Mouse (Mus musculus) heart, postnatal 0 days (tissue): ENCODE results near the gene Ppp2r1b. TPM values are rescaled to one million over a fixed set of nuclear protein-coding genes. Genes with fewer than 3 reads are reported as not detected.

ENCODE experiments used
- ATAC-seq: fragments of 200-750 bp; cut with Nextera tagmentation; 2 replicates; pipeline ENCODE4 v1.8.0; 2017; ENCODE audit warnings: low read depth, moderate number of reproducible peaks, moderate library complexity; ENCODE audit not compliant: insufficient read depth
- DNase-seq: peaks from one replicate; pipeline ENCODE4 v3.0.0-alpha.2; 2016; ENCODE audit warnings: low spot score
- H3K27ac ChIP-seq: fragments of 300-500 bp; sonication (generic); 2 replicates; pipeline ENCODE4 v1.5.1; 2014; ENCODE audit warnings: low read depth, mild to moderate bottlenecking
- H3K27me3 ChIP-seq: fragments of 300-500 bp; sonication (generic); 2 replicates; pipeline ENCODE4 v1.6.1; 2014; ENCODE audit warnings: low read length, mixed read lengths; ENCODE audit not compliant: control insufficient read depth, insufficient read depth
- H3K36me3 ChIP-seq: fragments of 300-500 bp; sonication (generic); replicated peaks from 2 replicates; pipeline ENCODE4 v1.6.1; 2014; ENCODE audit warnings: low read length, mixed read lengths; ENCODE audit not compliant: control insufficient read depth, insufficient read depth
- H3K4me1 ChIP-seq: fragments of 300-500 bp; sonication (generic); 2 replicates; pipeline ENCODE4 v1.6.1; 2014; ENCODE audit warnings: antibody characterized with exemption; ENCODE audit not compliant: control insufficient read depth, insufficient read depth
- H3K4me2 ChIP-seq: fragments of 300-500 bp; sonication (generic); 2 replicates; pipeline ENCODE4 v1.6.1; 2014; ENCODE audit warnings: low read depth, mild to moderate bottlenecking, low read length, moderate library complexity
- H3K4me3 ChIP-seq: fragments of 300-500 bp; sonication (generic); 2 replicates; pipeline ENCODE4 v1.5.1; 2014; ENCODE audit warnings: low read depth, low read length
- H3K9ac ChIP-seq: fragments of 300-500 bp; sonication (generic); replicated peaks from 2 replicates; pipeline ENCODE4 v1.6.1; 2014; ENCODE audit warnings: low read depth, low read length, mixed read lengths
- H3K9me3 ChIP-seq: fragments of 300-500 bp; sonication (generic); replicated peaks from 2 replicates; pipeline ENCODE4 v1.6.1; 2016; ENCODE audit warnings: low read length; ENCODE audit not compliant: control insufficient read depth
- CTCF ChIP-seq: IDR thresholded peaks from 2 replicates; pipeline ENCODE4 v1.5.1; 2016; ENCODE audit warnings: antibody characterized with exemption, control low read depth, low read depth
- EP300 ChIP-seq: IDR thresholded peaks from 2 replicates; pipeline ENCODE4 v1.6.1; 2016; ENCODE audit warnings: antibody characterized with exemption, low read depth
- WGBS: fragments of 180-500 bp; shearing (Covaris S2); extraction: QIAGEN DNeasy Blood & Tissue Kit; methylation state at CpG from one replicate; pipeline ENCODE4 v1.1.7; 2014; 5-methylcytosine and 5-hydroxymethylcytosine counted together
- polyA plus RNA-seq: library from polyadenylated mRNA; unstranded; fragments of >200 nt; fragmentation: Nextera tagmentation; extraction: Ambion mirVana; gene quantifications from 2 replicates; pipeline ENCODE4 v1.2.1, GENCODE M21; 2015
- total RNA-seq: library from RNA; depleted of rRNA; stranded (reverse); fragments of >200 nt; gene quantifications from 2 replicates; pipeline ENCODE4 v1.2.3, GENCODE M21; 2014; ENCODE audit warnings: low replicate concordance

Gene Ppp2r1b
- total and polyA plus RNA-seq, 2 experiments from 2014 or later: 15.3 to 17.8 TPM

DNA sequence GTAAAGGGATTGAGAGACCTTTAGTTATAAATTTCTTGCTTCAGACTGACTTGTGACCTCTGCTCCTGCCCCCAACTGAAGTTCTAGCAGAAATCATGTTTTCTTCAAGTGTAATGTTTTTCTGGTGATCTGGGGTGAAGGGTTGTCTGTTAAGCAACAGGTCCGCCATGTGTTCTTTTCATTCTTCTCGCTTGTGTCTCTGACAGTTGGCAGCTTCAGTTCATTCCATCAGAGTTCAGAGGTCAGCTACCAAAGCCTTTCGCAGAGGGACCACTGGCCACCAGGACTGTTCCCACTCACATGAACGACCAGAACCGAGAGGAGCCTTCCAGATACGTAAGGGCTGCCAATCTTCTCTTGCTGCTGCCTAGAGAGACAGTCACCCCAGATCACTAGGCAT is 36.6 kb upstream of the Ppp2r1b start:
- Histone ChIP-seq H3K4me1 (no peaks in the 10 kb centered on the region; the same call in 1 of the 2 replicates), H3K36me3 (peaks cover 62% of the 10 kb centered on the region), H3K27me3 (no peaks in the 10 kb centered on the region), H3K27ac (no peak overlapping the region), H3K9ac (no peak overlapping the region), H3K4me3 (no peak overlapping the region), H3K9me3 (no peaks in the 10 kb centered on the region), H3K4me2 (no peak overlapping the region)
- no peak for ATAC-seq
- TF ChIP-seq EP300 (no peak), CTCF (no peak)
- 82% methylated on average over 6 of the region's 6 CpGs for WGBS
- no peak for DNase-seq

- no peak for ATAC-seq
- Histone ChIP-seq H3K4me3 (no peak overlapping the region), H3K9me3 (no peaks in the 10 kb centered on the region), H3K9ac (no peak overlapping the region), H3K27ac (no peak overlapping the region), H3K4me2 (no peak overlapping the region), H3K4me1 (no peaks in the 10 kb centered on the region; the same call in 1 of the 2 replicates), H3K27me3 (no peaks in the 10 kb centered on the region), H3K36me3 (peaks cover 55% of the 10 kb centered on the region)
- DNase-seq: no peak
- TF ChIP-seq CTCF: no peak
- no peak for TF ChIP-seq EP300
- WGBS: 92% methylated on average over 13 of the region's 13 CpGs
Observed at GRCm38 (mm10) chr9:50809146-50809545, 36.0 kb upstream of the Ppp2r1b start.

DNA sequence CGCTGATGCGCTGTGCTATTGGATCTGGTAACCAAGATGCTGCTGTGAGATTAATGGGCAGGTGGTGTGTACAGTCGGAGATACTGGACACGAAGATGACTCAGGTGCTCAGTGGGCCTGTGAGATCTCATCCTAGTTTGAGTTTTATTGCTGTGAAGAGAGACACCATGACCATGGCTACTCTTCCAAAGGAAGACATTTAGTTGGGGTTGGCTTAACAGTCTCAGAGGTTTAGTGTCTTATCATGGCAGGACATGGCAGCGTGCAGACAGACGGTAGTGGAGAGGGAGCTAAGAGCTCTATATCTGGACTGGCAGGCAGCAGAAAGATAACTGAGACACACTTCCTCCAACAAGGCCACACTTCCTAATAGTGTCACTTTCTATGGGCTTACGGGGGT is 33.9 kb upstream of the Ppp2r1b start:
- DNase-seq: no peak
- TF ChIP-seq CTCF (no peak), EP300 (no peak)
- 65% methylated on average over 7 of the region's 7 CpGs for WGBS
- H3K36me3 ChIP-seq: peaks cover 35% of the 10 kb centered on the region
- no peak overlapping the region for H3K9ac ChIP-seq
- no peaks in the 10 kb centered on the region for H3K27me3 ChIP-seq
- H3K27ac ChIP-seq: no peak overlapping the region
- ATAC-seq: no peak
- H3K4me2 ChIP-seq: no peak overlapping the region
- H3K9me3 ChIP-seq: no peaks in the 10 kb centered on the region
- H3K4me1 ChIP-seq: no peaks in the 10 kb centered on the region; the same call in 1 of the 2 replicates
- H3K4me3 ChIP-seq: no peak overlapping the region

DNA sequence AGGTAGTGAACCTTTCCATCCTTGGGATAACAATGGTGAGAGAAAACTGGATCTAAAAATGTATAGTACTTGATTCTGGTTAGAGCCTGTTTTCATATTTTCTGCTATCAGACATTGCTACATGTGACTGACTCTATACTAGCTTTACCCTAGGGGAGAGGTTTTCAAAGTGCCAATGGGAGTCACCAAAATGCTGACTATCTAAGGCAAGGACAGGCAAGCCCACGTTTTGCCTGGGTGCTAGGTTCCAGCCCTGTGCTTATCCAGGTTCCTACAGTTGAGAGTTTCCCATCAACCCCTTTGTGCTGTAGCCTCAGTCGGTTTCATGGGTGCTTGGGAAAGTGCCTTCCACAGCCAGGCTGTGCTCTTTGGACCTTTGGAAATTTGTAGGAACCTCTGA is 33.4 kb upstream of the Ppp2r1b start:
- no peaks in the 10 kb centered on the region for H3K27me3 ChIP-seq
- WGBS: 79% methylated on average over 2 of the region's 2 CpGs
- no peak overlapping the region for H3K4me2 ChIP-seq
- no peak overlapping the region for H3K27ac ChIP-seq
- H3K9me3 ChIP-seq: no peaks in the 10 kb centered on the region
- H3K4me3 ChIP-seq: no peak overlapping the region
- ATAC-seq: no peak
- TF ChIP-seq CTCF: no peak
- TF ChIP-seq EP300: no peak
- peaks cover 33% of the 10 kb centered on the region for H3K36me3 ChIP-seq
- no peak overlapping the region for H3K9ac ChIP-seq
- no peak for DNase-seq
- no peaks in the 10 kb centered on the region; the same call in 1 of the 2 replicates for H3K4me1 ChIP-seq

DNA sequence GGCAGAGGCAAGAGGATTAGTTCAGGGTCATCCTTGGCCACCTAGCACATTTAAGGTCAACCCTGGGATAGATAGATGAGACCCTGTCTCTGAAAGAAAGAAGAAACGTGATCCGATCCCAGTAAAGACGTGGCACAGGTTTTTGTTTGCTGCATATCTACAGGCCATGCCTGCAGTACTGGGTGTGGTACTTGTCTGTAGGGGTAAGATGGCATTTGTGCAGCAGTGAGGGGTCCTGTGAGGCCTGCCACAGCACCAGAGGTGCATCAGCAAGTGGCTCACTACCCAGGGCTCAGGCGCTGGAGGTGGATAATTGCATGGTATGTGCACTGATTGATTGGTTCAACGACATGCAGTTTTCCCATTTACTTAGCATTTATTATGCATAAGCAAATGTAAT is 31.3 kb upstream of the Ppp2r1b start:
- ATAC-seq (no peak), DNase-seq (no peak)
- Histone ChIP-seq H3K36me3 (peaks cover 22% of the 10 kb centered on the region), H3K4me3 (no peak overlapping the region), H3K9me3 (no peaks in the 10 kb centered on the region), H3K9ac (no peak overlapping the region), H3K27ac (no peak overlapping the region), H3K27me3 (no peaks in the 10 kb centered on the region), H3K4me1 (no peaks in the 10 kb centered on the region; the same call in 1 of the 2 replicates), H3K4me2 (no peak overlapping the region)
- 93% methylated on average over 5 of the region's 5 CpGs for WGBS
- TF ChIP-seq EP300: no peak
- no peak for TF ChIP-seq CTCF

GRCm38 (mm10) chr9:50815666-50816065 is 29.4 kb upstream of the Ppp2r1b start:
- ATAC-seq (no peak), DNase-seq (no peak)
- H3K9me3 ChIP-seq: no peaks in the 10 kb centered on the region
- H3K4me1 ChIP-seq: no peaks in the 10 kb centered on the region; the same call in 1 of the 2 replicates
- no peak overlapping the region for H3K27ac ChIP-seq
- no peaks in the 10 kb centered on the region for H3K27me3 ChIP-seq
- TF ChIP-seq CTCF: no peak
- H3K4me2 ChIP-seq: no peak overlapping the region
- peaks cover 19% of the 10 kb centered on the region; the same call in 1 of the 2 replicates for H3K36me3 ChIP-seq
- no peak overlapping the region for H3K4me3 ChIP-seq
- 92% methylated on average over 4 of the region's 4 CpGs for WGBS
- H3K9ac ChIP-seq: no peak overlapping the region
